Mouse (Mus musculus): Measurements from ENCODE around the gene Olfr643. TPM values are rescaled to one million over a fixed set of nuclear protein-coding genes. Genes with fewer than 3 reads are reported as not detected.

Gene Olfr643
- not detected in 2 replicates for polyA plus RNA-seq (2012; rRNA removed)

DNA sequence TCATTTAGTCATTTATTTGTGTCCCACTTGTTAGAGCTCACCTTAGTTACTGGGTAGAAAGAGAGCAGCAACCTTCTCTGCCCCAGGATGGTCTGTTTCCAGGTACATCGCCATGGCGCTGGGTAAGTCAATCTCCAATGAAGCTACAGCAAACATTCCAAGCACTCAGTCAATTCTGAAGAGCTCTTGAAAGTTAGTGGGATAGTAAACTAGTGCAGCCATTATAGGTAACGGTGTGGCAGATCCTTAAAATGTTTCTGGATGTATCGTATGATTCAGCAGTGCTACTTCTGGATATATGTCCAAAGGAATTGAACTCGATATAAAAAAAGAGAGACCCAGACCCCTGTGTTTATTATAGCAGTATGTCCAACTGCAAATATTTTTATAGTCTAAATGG lies at the start of gene Olfr643:
Gene Olfr643 (minus strand): TSS at position 101 of the 400 bp plus-strand sequence.
- no peak for DNase-seq (ENCODE audit: low read depth)

DNA sequence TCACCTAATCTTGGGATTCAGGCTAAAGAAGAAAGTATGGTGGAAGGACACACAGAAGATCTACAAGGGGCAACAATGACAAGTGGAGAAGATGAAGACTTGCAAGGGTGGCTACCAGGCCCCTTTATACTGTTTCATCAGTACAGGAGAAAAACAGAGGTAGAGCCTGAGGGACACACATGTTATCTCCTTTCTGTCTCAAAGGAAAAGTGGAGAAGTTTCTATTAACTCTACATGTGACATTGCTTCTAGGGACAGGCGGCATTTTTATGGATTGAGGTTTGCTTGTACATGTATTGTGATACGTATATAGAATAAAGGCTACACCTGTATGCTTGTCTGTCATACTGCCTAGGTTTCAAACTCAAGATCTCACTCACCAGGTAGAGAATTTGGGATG lies 46.1 kb upstream of the Olfr643 start, which contains the start of gene Olfr648:
Gene Olfr648 (minus strand): TSS at position 101 of the 400 bp plus-strand sequence.
- no peak for DNase-seq (ENCODE audit: low read depth)

DNA sequence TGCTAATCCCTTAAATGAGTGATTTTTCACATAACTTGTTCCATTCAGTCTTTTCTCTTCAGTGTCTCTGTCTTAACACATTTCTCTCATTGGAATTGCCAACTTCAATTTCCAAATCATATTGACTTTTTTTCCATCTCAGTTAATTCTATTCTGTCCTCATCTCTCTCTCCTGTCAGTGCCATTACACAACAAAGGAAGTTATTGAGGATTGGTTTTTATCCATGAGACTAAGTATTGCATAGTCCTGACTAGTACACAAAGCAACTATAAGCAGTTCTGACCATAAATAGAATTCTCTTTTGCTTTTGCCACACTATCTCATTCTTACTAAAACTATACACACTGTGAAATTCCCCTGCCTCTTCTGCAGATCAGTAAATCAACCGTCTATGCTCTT lies 41.9 kb upstream of the Olfr643 start:
- DNase-seq (ENCODE audit: low read depth), result no peak

DNA sequence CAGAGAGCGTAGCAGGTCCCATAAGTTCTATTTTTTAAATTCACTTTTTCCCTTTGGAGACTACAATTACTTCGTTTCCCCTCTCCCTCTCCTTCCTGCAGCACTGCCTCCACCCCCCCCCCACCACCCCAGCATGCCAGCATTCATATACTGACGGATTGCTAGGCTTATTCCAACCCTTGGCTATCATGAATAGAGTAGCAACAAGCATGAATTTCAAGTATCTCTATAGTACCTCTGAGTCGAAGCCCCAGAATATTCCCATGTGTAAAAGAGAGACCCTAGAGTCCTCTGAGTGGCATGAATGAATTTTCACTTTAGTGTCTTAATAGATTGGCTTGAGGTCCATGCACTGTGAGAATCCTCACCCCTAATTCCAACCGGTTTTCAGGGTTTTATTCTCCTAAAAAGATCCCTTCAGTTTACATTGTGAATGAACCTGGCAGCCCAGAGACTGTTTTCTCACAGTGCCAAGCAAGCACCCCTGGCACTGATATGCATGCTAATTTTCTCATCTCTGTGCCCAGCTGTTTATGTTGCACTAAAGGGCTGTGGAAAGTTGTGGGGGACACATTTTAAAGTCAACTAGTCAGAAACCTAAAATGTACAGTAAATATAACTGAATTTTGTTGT lies 41.3 kb upstream of the Olfr643 start:
- no peak for DNase-seq (ENCODE audit: low read depth)

DNA sequence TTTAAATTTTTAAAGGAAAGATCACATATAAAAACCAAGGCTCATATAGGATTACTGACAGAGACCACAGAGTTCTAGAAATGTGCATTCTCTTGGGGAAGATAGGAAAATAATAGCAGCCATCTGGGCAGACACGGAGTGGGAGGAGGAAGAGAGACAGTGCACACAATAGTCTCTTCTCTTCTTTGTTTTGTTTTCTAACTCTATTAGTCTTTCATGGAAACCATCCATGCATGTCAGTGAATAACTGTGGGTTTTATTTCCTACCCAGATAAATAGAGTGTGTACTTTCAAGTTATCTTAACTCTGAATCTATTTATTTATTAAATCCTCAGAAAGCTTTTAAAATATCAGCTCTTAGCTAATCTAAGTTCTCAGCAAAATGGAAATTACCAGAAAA lies 37.9 kb upstream of the Olfr643 start:
- DNase-seq (ENCODE audit: low read depth), result no peak

DNA sequence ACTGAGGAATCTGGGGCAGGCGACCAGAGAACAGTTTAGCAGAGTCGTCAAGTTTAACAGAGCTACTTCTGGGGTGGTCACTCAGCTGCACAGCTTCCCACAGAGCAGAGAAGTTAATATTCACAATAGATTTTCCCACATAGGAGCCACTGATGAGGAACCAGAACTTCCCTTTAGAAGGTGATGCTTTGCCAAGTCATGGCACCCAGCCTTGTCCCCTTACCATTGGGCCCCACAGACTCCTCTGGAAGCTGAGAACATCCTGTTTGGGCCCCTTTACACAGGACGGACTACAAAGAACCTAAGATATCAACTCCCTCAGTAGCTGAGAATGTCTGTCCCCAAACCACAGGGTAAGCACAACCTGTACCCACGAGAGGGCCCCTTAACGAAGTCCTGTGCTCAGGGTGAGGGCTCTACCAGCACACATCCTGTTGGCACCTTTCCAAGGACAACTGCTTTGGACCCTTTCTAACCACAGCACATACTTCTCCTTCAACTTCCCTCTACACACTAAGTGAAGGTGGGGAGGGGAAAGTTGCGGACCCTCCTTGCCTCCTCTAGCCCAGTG lies 32.5 kb upstream of the Olfr643 start:
- DNase-seq (ENCODE audit: low read depth), result no peak

DNA sequence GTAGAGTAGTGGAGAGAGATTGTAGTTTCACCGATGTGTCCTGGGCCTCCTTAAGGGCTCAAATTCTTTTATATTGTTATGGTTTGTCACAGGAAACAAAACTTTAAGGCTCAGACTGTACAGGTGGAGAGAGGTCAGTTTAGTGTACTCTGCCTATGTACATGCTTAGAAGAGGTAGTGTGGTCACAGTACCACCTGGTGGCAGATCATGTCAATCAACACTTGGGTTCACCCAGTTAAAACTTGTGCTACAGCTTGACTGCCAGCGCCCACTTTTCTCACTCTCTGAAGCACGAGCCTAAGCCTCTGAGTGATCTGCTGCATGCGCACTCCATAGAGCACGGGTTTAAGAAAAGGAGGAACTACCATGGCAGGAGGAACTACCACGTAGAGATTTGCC lies 29.9 kb upstream of the Olfr643 start:
- no peak for DNase-seq (ENCODE audit: low read depth)

DNA sequence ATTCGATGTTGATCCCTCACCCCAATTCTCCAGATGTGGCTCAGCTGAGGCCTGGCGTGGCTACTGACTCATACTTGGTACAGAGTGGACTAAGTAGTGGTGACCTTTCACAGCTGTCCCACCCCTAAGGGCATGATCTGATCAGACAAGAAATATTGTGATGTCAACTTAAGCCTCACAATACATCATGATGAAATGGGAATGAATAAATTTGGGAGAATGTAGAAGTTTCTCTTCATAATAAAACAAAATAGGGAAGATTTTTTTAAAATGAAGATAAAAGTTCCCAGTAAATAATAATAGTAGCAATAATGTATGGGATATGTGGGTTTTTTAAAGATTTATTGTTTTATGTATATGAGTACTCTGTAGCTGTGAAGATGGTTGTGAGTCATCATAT lies 13.3 kb upstream of the Olfr643 start, which contains the start of gene Ubqlnl:
Gene Ubqlnl (minus strand): TSS at position 101 of the 400 bp plus-strand sequence.
- no peak for DNase-seq (ENCODE audit: low read depth)

DNA sequence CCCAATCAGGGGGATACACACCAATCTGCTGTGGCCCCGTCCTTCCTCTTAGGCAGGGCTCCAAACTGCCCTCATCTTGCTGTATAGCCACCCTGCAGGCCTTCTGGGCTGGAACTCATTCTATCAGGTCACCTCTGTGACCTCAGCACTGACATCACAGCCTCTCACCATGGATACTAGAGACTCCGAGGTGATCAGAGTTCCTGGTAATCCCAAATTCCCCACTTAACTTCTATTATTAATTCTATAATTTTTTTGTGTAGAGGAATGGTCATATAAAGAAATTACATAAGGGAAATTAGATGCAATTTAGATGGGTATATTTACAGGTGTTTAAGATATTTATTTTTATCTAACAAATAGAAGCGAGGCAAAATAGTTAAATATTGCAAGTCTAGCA lies 6.0 kb upstream of the Olfr643 start, which contains the start of gene Ubqln3:
Gene Ubqln3 (minus strand): TSS at position 101 of the 400 bp plus-strand sequence.
- DNase-seq (ENCODE audit: low read depth), result no peak

DNA sequence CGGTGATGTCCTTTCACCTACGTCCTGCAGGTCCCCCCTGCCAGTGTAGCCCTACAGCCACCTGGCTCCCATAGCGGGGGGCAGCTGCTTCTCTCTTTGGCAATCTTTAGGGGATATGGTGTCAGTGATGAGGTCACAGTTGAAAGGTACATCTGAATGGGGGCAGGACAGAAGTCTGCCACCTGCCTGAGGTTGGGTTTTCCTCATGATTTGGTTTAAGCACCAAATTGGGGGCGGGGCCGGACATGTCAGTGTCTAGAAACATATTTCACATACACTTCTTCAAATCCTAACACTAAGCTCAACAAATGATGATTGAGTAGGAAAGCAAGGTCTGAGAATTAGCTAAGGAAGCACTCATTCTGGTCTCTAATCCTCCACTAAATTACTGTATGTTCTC lies 7.5 kb downstream of the Olfr643 start, which contains the start of gene Ubqln5:
Gene Ubqln5 (minus strand): TSS at position 101 of the 400 bp plus-strand sequence.
- no peak for DNase-seq (ENCODE audit: low read depth)

DNA sequence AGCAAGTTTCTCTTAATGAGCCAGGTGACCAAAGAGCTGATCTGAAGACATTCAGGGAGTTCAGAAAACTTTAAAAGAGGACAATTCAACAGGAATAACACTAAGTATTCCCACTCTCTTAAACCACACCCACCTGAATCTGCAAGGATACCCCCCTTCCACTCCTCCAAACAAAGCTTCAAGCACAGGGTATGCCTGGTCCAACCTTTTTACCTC lies 32.5 kb downstream of the Olfr643 start, which contains the start of gene Olfr646:
Gene Olfr646 (plus strand): TSS at position 117 of the 216 bp plus-strand sequence.
- no peak for DNase-seq (ENCODE audit: low read depth)

DNA sequence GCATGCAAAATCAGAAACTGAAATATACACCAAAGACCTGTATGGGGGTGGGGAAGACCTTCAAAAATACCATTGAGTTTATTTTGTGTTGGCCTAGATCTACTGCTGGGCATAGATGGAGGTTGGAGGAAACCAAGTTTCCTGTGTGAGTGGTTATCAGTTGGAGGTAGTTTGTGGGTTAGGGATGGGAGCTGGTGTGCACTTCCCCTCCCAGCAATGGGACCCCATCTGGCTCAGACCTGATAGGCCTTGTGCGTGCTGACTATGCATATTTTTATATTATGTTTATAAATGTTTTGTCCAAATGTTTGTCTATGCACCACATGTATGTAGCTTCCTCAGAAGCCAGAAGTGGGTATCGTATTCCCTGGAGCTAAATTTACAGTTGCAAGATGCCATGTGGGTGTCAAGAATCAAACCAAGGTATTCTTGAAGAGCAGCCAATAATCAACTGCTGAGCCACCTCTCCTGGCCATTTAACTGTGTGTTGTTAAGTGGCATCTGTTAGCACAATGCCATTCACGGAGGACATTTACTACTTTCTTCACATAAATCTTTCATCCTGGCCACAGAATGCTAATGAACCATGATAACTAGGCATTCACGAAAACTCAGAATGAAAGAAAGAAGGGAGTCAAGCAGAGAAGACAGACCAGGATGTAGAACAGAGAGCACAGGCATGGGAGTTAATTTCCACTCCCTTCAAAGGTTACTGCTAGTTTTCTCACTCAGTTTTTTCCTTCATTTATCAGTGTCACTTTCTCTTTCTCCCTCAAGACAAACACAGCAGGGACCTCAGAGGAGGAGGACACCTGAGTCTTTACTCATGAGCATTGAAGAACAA lies 33.1 kb downstream of the Olfr643 start:
- no peak for DNase-seq (ENCODE audit: low read depth)

DNA sequence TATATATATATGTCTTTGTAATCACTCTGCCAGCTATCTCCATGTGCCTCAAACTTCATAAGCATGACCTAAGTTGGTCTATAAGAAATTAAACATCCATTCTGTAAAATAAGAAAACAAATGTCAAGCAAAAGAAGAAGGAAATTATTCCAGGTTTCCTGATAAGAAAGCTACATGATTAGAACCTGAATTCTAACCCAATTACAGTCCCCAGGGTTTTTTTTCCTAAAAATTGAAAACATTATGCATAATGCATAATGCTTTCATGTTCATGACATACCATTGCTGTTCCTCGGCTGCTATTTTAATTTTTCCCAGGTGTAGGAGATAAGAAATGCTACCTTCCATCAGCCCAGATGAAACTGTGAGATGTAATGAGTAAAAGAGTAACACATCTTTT lies 51.8 kb downstream of the Olfr643 start, which contains the start of gene Olfr645:
Gene Olfr645 (minus strand): TSS at position 101 of the 400 bp plus-strand sequence.
- DNase-seq (ENCODE audit: low read depth), result no peak

DNA sequence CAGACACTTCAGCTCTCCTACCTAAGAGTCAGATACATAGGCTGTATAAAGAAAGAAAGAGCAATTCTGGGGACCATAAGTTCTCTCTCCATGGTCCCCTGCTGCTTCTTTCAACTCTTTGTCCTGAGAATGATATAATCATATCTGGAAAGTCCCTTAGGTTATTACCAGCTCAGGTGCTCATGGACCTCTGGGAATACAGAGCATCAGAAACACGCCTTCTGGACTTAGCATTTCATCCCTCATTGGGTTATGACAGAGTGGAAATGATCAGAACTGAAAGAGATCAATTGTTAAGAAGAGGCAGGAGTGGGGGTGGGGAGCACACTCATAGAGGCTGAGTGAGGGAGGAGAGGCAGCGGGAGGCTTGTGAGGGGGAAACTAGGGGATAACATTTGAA lies 65.4 kb downstream of the Olfr643 start, which contains the start of gene Olfr644:
Gene Olfr644 (minus strand): TSS at position 101 of the 400 bp plus-strand sequence.
- DNase-seq (ENCODE audit: low read depth), result no peak

DNA sequence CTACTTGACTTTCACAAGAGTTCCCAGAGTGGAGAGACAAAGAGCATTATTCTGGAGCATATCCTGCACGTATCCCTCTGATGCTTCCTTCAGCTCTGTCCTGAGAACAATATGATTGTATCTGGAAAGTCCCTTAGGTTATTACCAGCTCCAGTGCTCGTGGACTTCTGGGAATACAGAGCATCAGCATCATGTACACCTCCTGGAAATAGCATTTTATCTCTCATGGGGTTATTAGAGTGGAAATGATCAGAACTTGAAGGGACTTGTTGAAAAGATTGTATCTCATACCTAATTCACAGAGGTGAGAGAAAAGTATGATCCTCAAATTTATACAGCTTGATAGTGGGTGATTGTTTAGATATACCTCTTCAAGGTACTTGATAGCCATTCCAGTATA lies 75.9 kb downstream of the Olfr643 start, which contains the start of gene 4930516K23Rik:
Gene 4930516K23Rik (minus strand): TSS at position 101 of the 400 bp plus-strand sequence.
- DNase-seq (ENCODE audit: low read depth), result no peak

DNA sequence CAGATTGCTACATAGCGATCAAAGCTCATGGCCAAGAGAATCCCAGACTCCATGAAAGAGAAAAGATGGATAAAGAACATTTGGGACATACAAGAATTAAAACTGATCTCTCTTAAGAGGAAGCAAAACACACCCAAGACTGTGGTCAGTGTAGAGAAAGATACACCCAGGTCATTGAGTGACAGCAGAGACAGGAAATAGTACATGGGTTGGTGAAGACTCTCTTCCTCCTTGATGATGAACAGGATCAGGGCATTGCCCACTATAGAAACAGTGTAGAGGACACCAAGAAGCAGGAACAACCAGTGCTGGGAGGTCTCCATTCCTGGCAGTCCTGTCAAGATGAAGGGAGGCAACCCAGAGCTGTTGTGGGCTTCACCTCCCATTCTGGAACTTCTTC lies 78.0 kb downstream of the Olfr643 start:
- DNase-seq (ENCODE audit: low read depth), result no peak

DNA sequence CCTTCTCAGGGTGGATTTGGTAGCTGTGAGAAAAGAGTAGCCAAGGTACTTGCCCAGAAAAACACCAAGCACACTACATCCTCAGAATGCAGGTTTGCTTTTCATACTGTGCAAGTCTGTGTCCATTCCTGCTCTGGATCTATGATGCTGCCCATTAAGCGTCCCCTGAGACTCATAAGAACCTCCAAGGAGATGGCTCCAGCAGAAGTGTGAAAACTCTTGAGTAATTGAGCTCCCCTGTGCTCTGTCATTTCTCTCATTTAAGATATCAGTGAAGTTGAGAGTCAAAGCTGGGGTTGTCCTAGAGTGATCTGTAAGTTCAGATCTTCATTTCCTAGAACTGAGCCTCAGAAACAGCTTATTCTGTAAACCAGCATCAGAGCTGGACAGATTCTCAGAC lies 84.6 kb downstream of the Olfr643 start, which contains the start of gene Olfr642:
Gene Olfr642 (minus strand): TSS at position 101 of the 400 bp plus-strand sequence.
- no peak for DNase-seq (ENCODE audit: low read depth)

DNA sequence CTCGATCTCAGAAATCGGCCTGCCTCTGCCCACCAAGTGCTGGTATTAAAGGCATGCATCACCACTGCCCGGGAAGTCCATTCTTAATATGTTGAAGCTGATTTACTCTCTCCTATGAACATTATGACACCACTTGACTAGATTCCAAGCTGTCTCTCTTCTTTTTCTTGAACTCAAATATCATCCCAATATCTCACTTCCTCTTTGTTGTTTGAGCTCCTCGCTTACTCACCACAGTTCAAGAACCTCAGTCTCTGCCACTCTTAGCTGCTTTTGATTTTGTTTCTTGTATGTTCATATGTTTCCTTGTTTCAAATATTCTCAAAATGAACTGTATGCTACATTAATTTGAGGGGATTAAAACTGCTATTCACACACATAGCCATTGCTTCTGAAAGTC lies 86.5 kb downstream of the Olfr643 start:
- no peak for DNase-seq (ENCODE audit: low read depth)

DNA sequence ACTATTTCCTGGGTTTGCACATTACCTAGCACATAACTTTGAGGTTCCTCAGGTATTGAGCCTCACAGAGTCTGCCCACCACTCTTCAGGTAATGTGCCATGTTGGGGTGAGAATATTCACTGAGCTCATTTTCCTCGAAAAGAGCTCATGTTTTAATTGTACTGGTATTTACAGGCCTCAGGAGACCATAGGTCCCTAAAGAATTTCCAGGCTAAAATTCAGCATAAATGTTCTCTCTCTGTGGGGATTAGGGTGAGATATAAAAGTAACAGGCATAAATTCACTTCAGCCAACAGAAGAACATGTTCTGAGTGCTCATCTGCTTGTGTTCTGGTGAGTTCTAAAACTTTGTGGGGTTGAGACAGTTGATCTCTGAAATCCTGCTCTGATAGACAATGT lies 102.1 kb downstream of the Olfr643 start, which contains the start of gene Olfr641:
Gene Olfr641 (plus strand): TSS at position 301 of the 400 bp plus-strand sequence.
- no peak for DNase-seq (ENCODE audit: low read depth)

DNA sequence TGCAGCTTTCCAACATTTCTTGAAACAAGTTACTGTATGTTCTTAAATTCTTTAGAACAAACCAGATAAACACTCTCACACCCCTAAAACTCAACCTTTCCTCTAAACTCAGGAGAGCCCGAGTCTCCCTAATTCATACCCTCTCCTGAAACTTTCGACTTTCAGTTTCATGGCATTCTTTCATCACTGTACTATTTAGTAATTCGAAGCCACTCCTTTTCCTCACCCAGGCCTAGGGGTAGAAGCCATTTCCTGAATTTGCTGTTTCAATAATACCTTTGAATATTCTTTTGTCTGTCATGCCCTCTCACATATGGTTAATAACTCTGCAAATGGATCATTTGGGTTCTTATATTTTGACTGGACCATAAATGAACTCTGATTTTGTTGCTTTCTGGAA lies 110.2 kb downstream of the Olfr643 start:
- DNase-seq (ENCODE audit: low read depth), result no peak

DNA sequence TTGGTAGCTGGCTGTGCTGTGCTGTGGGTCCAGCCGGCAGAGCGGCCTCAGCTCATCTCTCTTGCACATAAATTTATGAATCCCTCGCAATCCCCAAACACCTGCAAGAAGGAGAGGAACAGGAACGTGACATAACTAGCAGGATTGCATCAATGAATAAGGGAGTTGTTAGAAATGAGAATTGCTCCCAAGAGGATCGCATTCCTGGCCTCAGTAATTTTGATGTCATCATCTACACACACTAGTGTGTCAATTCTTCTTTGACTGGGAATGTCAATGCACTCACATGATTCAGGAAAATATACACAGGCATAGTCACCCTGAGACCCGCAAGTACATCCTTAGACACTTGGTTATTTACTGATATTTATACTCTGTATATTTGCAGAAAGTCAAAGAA lies 111.7 kb downstream of the Olfr643 start, which contains the start of gene Olfr640:
Gene Olfr640 (minus strand): TSS at position 101 of the 400 bp plus-strand sequence.
- no peak for DNase-seq (ENCODE audit: low read depth)

DNA sequence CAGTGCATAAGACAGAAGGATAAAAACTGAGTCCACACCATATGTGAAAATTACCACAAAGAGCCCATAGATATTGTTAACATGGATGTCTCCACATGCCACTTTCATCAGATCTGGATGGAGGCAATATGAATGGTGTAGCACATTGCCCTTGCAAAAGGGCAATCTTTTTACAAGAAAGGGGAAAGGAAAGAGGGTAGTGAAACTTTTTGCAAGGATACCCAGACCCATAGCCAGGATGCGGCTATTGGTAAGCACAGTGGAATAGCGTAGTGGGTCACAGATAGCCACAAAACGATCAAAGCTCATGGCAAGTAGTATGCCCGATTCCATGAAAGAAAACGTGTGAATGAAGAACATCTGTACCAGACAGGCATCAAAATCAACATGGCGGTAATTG lies 115.6 kb downstream of the Olfr643 start:
- no peak for DNase-seq (ENCODE audit: low read depth)

All from gonadal fat pad, adult 2 months (tissue).